Mouse (Mus musculus) heart, postnatal 10 days (tissue): ENCODE results near the gene Noxred1. TPM values are rescaled to one million over a fixed set of nuclear protein-coding genes. Genes with fewer than 3 reads are reported as not detected.
"Not testable (repeated sequence)": the region's sequence is repeated elsewhere in the genome, so short reads cannot be mapped to it uniquely, and the experiment has no call there.

Experiments
- DNase-seq, 2 experiments: peaks; one replicate each; pipeline ENCODE4 v3.0.0; 2021
- intact Hi-C: fragments of 180-260 bp; cut with DNase I; formaldehyde crosslinking; loops from one replicate; pipeline ENCODE4 v1.15.1; 2025
- total RNA-seq, 2 experiments: library from RNA; stranded (reverse); gene quantifications; 2 replicates each; pipeline ENCODE4 v1.2.3; 2021

The Noxred1 gene
- under 1 TPM in 1 of 2 experiments, not detected in 1; 0.36 TPM for total RNA-seq

DNA sequence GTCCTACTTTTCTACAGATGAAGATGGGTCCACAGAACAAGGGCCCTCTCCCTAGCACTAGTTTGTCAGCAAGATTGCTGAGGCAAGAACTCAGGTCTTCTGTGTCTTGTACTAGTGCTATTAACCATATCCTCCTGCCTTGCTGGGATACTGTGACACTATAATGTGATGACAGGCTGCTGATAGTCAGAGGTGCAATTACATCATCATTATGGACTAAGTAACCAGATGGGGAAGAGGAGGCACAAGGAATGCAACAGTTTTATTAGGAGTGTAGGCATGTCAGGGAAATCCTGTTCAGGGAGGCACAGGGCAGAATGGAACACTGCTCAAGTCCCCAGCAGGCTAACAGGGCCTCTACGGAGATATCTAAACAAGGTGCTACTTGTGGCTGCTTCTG lies at the start of gene Noxred1:
Noxred1 (minus strand) TSS at position 101 of the 400 bp plus-strand sequence.
- no peak for DNase-seq
- intact Hi-C loops, result no loop called here

DNA sequence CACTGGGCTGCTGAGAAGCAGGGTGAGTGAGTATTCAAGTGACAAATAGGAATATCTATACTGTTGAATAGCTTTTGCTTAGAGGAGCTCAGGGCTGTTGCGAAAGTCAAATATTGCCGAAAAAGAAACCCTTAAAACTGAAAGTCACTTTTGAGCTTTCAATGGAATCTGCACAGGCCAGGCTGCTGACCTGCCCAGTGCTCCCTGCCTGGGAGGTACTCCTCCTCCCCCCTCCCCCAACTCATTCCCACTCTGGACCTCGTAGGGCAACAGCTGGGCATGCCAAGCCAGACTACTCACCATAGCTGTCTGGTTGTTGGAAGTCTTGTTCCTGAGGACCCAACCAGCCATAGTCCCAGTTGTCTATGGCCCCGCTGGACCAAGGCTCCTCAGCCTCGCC lies 46.2 kb upstream of the Noxred1 start:
- intact Hi-C loops, result no loop called here
- DNase-seq, result no peak

DNA sequence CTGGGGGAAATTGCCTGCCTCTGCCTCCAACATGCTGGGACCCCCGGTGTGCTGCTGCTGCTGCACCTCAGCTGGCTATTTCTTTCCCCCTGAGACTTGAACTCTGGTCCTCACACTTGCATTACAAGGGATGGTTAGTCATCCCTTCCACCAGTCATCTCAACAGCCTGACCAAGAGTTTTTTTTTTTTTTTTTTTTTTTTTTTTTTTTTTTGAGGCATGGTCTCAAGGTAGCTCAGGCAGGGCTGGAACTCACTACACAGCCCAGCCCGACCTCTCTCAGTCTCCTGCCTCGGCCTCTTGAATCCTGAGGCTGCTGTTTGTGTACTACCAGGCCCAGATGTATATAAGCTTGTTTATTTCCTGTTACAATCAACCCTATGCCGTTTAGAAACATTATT lies 45.7 kb upstream of the Noxred1 start:
- intact Hi-C loops, result no loop called here
- DNase-seq, result no peak

DNA sequence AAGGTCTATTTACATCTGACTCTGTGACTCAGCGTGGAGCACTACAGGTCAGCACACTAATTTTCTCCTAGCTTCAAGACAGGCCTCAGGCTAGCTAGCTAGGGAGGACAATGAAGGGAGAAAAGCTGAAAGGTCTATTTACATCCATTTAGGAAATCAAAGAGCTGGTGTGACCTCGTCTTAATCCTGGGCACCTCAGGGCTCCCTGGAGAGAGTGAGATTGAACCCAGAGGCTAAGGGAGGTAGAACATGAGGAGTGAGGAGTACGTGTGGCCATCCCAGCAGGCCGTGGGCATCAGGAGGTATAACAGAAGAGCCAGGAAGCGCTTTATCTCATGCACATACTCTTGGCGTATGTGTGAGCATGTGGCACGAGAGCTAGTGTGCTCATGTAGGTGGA lies 45.2 kb upstream of the Noxred1 start:
- intact Hi-C loops, result no loop called here

DNA sequence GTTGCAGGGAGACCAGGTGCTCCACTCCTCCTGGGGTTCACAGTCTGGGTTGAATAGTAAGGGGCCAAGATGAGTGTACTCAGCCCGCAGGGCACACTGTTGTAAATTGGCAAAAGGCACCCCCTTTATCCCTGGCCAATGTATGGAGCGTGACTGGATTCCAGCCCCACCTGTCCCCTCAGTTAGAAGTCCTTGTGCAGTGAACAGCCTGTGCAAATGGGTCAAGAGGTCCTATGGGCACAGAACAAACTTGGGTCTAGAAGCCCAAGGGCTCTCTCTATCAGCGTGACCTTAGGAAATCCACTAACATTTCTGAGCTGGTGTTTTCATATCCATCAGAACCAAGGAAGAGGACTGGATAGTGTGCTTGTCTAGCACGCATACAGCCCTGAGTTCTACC lies 44.2 kb upstream of the Noxred1 start:
- intact Hi-C loops, result no loop called here
- no peak for DNase-seq

More for the DNA sequence above, 45.2 kb upstream of the Noxred1 start:
- DNase-seq, result no peak

DNA sequence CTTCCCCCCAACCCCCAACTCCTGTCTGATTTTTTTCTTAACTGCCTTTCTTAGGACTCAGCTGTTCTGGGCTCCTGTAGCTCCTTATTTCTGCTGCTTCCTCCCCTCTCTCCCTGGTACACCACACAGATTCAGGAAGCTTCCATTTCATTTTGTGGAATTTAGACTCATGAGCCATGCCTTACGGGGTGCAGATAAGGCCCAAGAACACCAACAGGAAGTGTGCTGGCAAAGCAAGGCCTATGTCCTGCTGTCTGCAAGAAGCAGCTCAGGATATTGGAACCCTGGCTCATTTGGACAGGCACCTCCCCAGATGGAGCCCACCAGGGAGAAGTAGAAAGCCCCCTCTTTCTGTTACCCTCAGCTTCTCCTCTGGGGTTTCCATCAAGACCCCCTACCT lies 43.2 kb upstream of the Noxred1 start:
- DNase-seq, result no peak
- intact Hi-C loops, result no loop called here

DNA sequence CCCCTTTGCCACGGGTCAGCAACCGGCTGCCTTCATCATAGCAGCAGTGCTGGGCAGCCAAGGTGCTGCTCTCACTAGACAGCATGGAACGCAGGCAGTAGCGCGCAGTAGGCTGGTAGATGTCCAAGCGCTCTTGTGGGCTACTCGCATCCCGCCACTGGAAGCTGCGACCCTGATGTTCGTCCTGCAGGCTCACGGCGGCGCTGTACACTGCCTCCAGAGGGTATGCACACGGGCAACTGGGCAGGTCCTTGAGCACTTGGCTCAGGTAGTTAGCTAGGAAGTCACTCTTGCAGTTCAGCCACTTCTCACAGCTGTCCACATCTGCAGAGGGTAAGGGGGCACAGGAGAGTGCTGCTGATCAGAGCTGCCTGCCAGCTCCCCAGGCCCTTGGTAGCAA lies 41.3 kb upstream of the Noxred1 start:
- intact Hi-C loops, result no loop called here
- peak in 1 of 2 experiments; percentile 7 for DNase-seq

DNA sequence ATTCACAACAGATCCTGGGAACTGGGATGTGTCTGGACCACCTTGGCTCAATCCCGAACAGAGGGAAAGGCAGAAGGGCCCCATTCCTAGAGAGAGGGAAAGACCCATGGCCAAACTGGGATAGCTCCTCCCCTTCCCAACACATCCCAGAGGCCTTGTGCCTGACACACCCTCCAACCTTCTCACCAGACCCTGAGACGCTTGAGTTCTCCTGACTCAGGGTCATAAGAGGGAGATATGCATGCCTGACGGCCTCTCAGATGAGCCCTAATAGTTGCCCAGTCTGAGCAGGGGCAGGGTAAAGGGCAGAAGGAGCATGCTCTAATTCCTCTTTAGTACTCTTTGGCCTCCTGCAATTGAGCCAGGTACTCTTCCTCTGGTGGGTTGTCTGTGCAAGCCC lies 40.8 kb upstream of the Noxred1 start:
- DNase-seq, result no peak
- intact Hi-C loops, result no loop called here

DNA sequence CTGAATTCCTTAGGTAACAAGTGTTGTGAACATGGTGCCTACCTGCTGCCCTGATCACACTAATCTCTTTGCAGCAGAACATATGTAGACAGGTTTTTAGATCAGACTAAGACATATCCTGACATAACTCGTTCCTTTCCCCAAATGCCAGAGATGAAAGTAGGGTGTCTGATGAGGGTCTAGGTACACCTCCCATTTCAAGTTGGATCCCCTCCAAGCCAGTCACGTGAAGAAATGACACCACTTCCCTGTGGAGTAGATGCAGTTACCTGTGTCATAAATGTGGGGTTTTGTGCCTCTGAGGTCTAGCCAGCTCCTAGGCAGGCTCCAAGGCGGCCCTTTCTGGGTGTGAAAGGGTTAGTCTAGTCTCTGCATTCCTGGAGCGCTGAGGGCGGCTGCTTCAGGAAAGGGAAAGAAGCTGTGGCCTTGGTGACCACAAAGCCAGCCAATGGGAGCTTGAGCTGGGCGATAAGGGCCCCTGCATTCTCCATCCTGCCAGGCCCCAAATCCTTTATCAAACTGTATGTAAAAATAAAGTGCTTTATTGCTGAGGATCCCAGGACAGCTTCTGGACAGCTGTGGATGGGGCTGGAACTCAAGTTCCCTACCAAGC lies 39.7 kb upstream of the Noxred1 start:
- DNase-seq, result peak; percentile 41 to 63
- intact Hi-C loops, result no loop called here

DNA sequence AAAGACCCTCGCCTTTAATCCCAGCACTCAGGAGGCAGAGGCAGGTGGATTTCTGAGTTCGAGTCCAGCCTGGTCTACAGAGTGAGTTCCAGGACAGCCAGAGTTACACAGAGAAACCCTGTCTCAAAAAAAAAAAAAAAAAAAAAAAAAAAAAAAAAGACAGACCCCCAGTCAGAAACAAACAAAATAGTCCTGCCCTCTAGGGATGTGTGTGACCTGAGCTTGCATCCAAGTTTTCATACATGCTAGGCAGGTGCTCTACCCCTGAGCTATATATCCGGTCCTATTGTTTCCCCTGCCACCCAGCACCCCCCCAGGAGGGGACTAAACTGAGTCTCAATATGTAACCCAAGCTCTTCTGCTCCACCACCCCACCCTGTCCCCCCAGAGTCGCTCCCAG lies 38.7 kb upstream of the Noxred1 start:
- intact Hi-C loops, DNase-seq: not testable (repeated sequence)

DNA sequence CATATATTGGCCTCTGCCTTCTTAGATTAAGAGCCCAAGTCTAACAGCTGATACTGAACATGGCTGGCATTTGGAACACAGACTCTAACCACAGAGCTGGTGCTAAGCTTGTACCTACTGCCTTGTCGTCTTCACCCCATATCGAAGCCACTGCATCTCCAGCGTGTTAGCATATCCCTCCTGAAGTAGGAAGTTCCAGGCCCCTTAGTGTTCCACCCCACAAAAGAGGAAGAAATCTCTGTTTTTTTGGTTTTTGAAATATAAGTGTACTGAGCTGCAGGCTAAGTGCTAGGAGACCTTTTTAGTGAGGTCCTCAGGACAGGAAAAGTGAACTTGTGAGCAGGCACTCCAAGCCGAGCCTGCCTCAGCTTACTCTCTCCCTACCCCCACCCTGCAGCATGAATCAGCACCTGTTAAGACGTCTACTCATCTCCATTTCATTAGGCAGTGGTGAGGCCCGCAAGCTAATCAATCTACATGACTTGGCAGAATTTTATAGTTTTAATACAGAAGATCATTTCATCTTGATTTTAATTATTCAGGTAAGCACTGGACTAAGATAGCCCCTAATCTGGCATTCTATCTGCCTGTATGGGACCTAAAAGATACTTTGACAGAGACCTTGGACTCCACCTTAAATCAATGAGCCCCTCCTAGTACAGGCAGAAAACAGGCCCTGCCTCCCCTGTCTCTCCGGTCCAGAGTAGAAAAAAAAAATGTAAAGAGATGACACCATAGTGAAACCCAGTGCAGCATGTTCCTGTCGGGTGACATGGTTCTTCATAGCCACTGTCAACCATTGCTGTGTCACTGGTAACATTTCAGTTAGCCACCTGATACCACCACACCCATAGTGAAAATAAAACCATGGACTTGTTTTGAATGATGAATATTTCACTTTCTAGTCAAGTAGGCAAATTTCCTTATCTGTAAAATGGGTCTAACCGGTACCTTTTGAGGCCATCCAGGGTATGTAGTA lies 36.6 kb upstream of the Noxred1 start:
- no peak for DNase-seq
- intact Hi-C loops, result no loop called here

DNA sequence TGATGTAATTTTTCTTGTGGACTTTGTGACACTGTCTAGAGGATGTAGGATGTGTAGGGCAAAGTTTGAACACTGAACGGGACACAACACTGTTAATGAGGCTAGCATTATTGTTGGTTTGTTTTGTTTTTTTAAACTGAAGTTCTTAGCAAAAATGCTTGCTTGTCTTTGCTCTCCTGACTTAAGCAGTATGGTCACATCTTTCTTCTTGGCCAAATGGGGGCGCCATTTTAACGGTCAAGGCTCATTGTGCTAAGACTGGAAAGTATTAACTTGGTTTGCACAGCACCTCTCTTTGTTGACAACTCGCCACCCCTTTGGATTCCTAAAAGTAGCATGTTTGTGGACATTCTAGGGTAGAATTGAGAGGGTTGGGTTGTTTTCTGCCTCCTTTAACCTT lies 29.1 kb upstream of the Noxred1 start:
- intact Hi-C loops, result loop anchor here (5.0 kb wide), 1 partner anchor 150 kb away; no protein-coding TSS in a partner anchor
- DNase-seq, result peak; percentile 43 to 57

DNA sequence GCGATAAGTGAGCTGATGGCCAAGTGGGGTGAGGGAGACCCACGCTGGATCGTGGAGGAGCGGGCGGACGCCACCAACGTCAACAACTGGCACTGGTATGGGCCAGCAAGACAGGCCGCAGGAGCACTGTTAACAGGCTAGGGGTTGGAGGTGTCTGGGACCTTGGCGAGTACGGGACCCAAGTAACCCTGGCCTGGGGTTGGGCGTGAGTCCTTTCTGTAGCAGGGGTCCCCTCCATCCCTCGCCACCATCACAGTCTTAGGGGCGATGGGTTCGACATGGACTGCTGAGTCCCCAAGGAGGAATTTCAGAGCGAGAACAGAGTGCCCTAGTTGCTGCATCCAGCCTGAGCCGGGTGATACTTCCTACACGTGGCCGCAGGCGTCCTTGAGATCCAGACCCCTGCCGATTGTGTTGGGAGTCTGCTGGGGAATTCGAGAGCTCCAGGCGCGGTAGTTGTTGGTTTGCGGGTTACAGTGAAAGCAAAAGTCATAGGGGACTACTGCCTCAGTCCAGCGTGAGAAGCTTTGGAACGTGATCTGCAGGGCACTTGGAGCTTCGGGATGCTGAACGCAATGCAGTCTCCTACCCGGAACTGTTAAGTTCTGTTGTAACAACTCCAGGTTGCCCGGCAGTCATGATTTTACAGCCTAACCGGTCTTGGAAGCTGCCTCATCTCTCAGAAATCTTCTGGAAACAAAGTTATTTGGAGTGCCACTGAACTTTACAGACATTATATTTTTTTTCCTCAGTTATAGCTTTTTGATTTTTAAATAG lies 28.5 kb upstream of the Noxred1 start:
- intact Hi-C loops, result loop anchor here (1.0 to 5.0 kb wide), 2 partner anchors 67 to 150 kb away; no protein-coding TSS in a partner anchor
- no peak for DNase-seq

DNA sequence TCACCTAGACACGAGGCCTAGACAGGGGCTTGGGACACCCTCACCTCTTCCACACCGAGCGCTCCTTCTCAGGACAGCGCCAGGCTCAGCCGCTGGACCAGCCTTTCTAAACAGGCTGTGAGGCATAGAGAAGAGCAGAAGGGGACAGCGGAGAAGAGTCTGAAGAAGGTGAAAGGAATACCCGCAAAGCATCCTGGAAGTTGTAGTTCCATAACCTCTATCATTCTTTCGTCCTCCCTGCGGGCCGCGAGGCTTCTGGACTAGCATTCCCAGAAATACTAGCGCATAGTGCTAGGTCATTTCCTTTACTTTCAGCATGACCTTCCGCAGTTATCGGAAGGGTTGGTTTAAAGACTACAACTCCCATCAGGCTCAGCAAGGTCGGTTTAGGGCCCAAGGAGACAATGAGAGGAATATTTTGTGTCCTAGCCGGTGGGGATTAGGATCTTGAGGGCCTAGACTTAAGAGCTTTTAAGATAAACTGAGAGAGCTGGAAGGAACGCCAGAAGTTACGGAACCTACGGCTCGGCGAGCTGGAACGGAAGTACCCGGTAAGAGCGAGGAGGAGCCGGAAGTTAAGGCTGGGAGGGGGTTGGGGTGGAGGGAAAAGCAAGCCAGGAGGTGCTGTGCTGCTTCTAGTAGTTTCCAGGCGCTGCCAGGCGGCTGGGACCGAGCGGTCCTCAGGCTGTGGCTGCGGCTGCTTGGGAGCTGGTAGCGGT lies 27.7 kb upstream of the Noxred1 start, which contains the start of the genes Vipas39 and Ahsa1:
Vipas39 (minus strand) TSS at position 149 of the 719 bp plus-strand sequence.
Ahsa1 (plus strand) TSS at position 372 of the 719 bp plus-strand sequence.
- peak; percentile 93 to 95 for DNase-seq
- intact Hi-C loops, result loop anchor here (1.0 to 5.0 kb wide), 2 partner anchors 68 to 151 kb away; no protein-coding TSS in a partner anchor

DNA sequence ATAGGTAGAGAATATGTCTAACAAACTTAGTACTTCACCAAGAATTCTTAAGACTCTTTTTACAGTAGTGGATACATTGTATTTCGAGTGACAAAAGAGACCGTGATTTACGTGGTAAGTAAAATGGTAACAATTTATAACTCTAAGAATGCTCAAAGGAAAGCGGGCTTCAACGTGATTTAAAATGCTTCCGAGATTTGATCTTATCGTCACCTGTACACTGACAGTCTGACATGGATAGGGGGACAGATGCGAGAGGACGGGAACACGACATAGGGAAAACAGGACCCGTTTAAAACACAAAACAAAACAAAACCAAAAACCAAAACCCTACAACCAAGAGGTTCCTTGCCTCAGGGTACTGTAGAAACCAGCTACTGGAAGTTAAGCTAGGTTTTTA lies 26.9 kb upstream of the Noxred1 start:
- DNase-seq, result no peak
- intact Hi-C loops, result loop anchor here (5.0 kb wide), 1 partner anchor 152 kb away; no protein-coding TSS in a partner anchor

DNA sequence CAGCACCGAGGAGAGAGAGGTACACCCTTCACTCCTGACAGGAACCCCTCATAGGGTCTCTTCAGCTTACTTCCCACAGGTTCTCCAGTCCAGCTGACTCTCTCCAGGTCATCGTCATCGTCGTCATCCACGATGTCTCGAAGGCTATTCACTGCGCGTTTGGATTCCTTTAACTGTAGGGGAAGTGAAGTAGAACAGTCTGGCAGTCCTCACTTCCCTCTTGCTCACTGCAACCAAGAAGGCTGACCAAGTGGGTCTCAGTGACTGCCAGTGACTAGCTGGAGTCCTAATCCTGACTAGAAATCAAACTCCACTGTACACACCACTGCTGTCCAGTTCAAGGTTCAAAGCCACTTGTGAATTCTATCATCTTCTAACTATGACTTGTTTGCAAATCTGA lies 22.0 kb upstream of the Noxred1 start:
- DNase-seq, result no peak
- intact Hi-C loops, result loop anchor here (5.0 kb wide), 1 partner anchor 113 kb away; the partner anchor contains the start of genes Gstz1 and Pomt2

DNA sequence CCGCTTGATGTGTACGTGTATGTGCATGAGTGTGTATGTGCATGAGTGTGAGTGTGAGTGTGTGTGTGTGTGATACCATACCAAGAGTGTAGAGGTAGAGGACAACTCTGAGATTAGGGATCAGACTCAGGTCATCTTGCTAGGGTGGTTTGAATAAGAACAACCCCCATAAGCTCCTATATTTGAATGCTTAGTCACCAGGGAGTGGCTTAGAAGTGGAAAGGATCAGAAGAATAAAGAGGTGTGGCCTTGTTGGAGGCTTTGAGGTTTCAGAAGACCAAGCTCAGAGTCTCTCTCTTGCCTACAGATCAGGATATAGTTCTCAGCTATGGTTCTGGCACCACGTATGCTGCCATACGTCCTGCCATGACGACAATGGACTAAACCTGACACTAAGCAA lies 18.1 kb upstream of the Noxred1 start:
- DNase-seq, result no peak
- intact Hi-C loops, result no loop called here

DNA sequence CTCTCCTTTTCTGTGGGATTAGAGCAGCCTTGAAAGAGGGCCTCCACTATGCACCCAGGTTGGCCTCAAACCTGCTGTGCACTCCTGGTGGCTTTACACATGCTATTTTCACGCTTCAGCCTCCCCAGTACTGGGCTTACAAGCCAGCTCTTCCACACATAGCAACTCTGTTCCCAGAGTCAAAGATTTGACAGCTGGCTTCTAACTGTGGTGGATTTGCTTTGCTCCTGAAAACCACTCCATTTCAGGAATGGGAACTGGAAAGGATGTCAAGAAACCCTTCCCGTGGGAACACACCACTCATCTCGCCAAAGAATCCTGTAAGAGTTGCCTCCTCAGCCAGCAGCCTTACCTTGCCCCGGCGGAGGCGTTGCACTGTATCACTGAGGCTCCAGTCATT lies 15.3 kb upstream of the Noxred1 start:
- intact Hi-C loops, result loop anchor here (5.0 kb wide), 1 partner anchor 78 kb away; no protein-coding TSS in a partner anchor
- no peak for DNase-seq

DNA sequence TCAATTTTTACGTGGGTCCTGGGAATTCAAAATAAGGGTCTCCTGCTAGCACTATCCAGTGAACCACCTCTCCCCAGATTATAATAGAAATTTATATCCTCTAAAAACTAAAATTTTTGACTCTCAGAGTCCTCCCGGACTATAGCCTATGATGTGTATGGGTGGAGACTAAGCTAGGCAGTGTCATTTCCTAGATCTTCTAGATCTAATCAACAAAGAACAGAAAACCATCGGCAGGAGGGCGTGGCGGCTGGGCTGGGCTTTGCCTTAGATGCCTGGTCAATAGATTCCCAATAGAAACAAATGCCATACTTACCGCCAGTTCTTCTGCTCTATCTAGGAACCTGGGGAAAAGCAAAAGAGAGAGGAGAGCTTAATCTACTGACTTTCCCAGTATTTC lies 11.6 kb upstream of the Noxred1 start:
- DNase-seq, result no peak
- intact Hi-C loops, result loop anchor here (5.0 kb wide), 1 partner anchor 82 kb away; no protein-coding TSS in a partner anchor
